Mouse (Mus musculus) hindbrain, embryonic 10.5 days (tissue): ENCODE data around the gene Cfap100. TPM values are rescaled to one million over a fixed set of nuclear protein-coding genes. Genes with fewer than 3 reads are reported as not detected.
A peak's percentile ranks its signal among the peaks of the same experiment; 100 is the strongest.

Experiments used
- DNase-seq: peaks from one replicate; pipeline ENCODE4 v3.0.0-alpha.2; 2017; ENCODE audit warnings: low spot score
- H3K27ac ChIP-seq: fragments of 300-500 bp; sonication (generic); 2 replicates; pipeline ENCODE4 v1.5.1; 2016; ENCODE audit warnings: mild to moderate bottlenecking, moderate library complexity
- H3K27me3 ChIP-seq: fragments of 300-500 bp; sonication (generic); 2 replicates; pipeline ENCODE4 v1.6.1; 2016; ENCODE audit warnings: mild to moderate bottlenecking; ENCODE audit not compliant: poor library complexity, insufficient read depth, severe bottlenecking
- H3K36me3 ChIP-seq: fragments of 300-500 bp; sonication (generic); 2 replicates; pipeline ENCODE4 v1.6.1; 2016; ENCODE audit warnings: mild to moderate bottlenecking, moderate library complexity
- H3K4me1 ChIP-seq: fragments of 300-500 bp; sonication (generic); replicated peaks from 2 replicates; pipeline ENCODE4 v1.6.1; 2016; ENCODE audit warnings: mild to moderate bottlenecking
- H3K4me3 ChIP-seq: fragments of 300-500 bp; sonication (generic); 2 replicates; pipeline ENCODE4 v1.5.1; 2016; ENCODE audit warnings: mild to moderate bottlenecking, moderate library complexity
- H3K9me3 ChIP-seq: fragments of 300-500 bp; sonication (generic); 2 replicates; pipeline ENCODE4 v1.6.1; 2016; ENCODE audit warnings: mild to moderate bottlenecking, moderate library complexity
- WGBS: fragments of 180-500 bp; shearing (Covaris S2); methylation state at CpG from one replicate; pipeline ENCODE4 v1.1.7; 2016; 5-methylcytosine and 5-hydroxymethylcytosine counted together
- polyA plus RNA-seq: library from polyadenylated mRNA; unstranded; fragments of >200 nt; fragmentation: Nextera tagmentation; extraction: Ambion mirVana; gene quantifications from 2 replicates; pipeline ENCODE4 v1.2.1, GENCODE M21; 2016

Cfap100 gene
- 1.2 and 2.0 TPM in 2 replicates for polyA plus RNA-seq

DNA sequence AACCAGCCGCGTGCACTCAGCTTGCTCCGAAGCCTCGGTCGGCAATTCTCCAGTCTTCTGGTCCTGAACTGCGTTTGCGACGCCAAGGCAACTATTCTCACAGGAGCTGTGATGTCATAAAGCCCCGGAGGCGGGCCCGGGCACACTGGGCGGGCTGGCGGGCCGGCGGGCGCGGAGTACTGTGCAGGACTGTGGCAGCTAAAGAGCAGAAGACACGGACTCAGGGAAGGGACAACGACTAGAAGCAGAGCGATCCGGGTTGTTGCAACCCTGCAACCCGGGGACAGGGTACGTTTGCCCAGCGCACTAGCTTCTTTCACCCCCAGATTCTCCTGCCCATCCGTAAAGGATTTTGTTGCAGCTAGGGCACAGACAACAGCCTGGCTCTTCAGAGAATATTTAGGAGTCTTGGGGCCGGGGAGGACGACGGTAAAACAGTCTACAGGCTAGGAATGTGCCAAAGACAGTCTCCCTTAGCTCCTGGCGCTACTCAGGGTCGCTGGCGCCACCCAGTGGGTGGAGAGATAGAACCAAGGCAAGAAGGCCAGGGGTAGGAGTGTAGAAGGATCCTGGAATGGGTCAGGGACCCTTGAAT lies at the start of gene Cfap100:
TSS of gene Cfap100 (minus strand) at position 418 of the 595 bp plus-strand sequence.
- peaks cover 31% of the 10 kb centered on the region for H3K27me3 ChIP-seq
- under 1% methylated on average over 31 of the region's 31 CpGs for WGBS
- H3K4me1 ChIP-seq: peaks cover 17% of the 10 kb centered on the region
- peak within 1 kb of the TSS; percentile 76 for H3K27ac ChIP-seq
- H3K4me3 ChIP-seq: peak within 1 kb of the TSS; percentile 56
- DNase-seq: peak; percentile 81
- H3K36me3 ChIP-seq: no peaks in the 10 kb centered on the region
- no peaks in the 10 kb centered on the region for H3K9me3 ChIP-seq

DNA sequence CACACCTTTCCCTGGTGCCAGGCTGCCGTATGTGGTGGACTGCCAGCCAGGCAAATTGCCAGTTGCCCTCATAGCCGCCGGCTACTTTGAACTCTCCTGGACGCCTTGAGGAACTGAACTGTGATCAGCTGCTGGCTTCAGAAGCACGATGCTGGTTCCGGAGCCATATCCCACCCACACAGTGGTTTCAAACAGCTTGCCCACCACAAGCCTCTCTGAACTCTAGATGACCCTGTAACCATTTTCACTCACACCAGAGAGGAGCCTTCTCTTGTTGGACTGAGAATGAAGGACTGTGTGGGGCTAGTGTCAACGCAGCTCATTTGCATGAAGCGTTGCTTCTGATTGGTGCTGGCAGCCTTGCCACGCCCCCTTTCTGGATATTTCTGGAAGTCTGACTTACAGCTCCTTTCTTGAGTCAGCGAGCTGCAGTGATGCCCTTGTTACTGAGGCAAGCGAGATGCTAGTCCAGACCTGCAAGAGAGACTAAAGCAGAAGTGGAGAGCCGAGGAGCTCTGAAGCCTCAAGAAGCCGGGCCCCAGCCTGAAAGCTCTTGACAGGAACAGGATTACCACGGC lies 48.4 kb upstream of the Cfap100 start:
- no peaks in the 10 kb centered on the region for H3K9me3 ChIP-seq
- no peaks in the 10 kb centered on the region for H3K36me3 ChIP-seq
- DNase-seq: no peak
- WGBS: 75% methylated on average over 14 of the region's 14 CpGs
- no peak overlapping the region for H3K27ac ChIP-seq
- peaks cover 29% of the 10 kb centered on the region for H3K4me1 ChIP-seq
- no peak overlapping the region for H3K4me3 ChIP-seq
- no peaks in the 10 kb centered on the region for H3K27me3 ChIP-seq

DNA sequence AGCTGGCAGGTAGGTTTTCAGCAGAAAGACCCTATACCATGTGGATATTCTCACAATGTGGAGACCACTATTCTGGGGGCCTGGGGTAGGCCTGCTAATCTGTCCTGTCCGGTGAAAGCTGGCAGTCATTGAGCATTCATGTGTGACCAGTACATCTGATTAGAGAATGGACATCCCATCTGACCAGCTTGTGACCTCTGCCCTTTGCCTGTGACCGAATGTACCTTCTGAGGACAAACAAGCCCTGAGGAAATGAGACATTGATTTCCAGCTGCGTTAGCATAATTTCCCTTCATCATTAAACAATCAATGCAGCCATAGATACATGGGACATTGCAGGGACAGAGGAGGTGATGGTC lies 47.2 kb upstream of the Cfap100 start:
- 53% methylated on average over 3 of the region's 3 CpGs for WGBS
- Histone ChIP-seq H3K4me1 (peaks cover 39% of the 10 kb centered on the region), H3K9me3 (no peaks in the 10 kb centered on the region), H3K27me3 (no peaks in the 10 kb centered on the region), H3K4me3 (no peak overlapping the region), H3K27ac (0 out of 2 replicates have a peak overlapping the region, but pooled peaks have one; percentile 46), H3K36me3 (no peaks in the 10 kb centered on the region)
- no peak for DNase-seq

DNA sequence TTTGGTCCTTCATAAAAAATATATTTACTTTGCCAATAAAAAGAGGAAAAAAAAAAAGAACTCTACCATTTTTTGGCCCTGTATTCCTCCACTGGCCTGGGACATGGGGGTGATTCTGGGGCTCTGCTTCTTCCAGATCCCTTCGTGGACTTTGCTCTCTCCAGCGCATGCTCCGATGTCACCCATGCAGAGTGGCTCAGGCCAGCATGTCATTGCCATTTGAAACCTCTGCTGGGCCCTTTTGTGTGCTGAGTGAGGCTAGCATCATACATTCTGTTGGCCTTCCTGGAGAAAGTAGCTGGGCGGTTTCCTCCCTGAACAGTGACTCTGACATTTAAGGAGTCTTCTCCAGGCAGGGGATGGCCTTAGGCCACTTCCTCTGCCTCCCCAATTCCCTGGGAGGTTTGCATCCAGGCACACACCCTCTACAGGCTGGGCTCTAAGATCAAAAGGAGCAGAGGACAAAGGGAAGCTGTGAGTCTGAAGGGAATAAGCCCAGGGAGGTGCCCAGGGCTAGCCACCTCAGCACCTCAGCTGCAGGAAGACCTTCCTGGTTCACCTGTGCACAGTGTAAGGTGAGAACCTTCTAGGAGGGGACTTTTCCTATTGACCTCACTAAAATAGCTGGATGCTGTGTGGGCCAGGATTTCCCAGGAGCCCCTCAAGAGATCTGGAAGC lies 46.7 kb upstream of the Cfap100 start:
- peak overlapping the region; percentile 46; the same call in 1 of the 2 replicates for H3K27ac ChIP-seq
- no peaks in the 10 kb centered on the region for H3K9me3 ChIP-seq
- no peaks in the 10 kb centered on the region for H3K27me3 ChIP-seq
- H3K4me1 ChIP-seq: peaks cover 40% of the 10 kb centered on the region
- no peak for DNase-seq
- 66% methylated on average over 4 of the region's 4 CpGs for WGBS
- no peaks in the 10 kb centered on the region for H3K36me3 ChIP-seq
- H3K4me3 ChIP-seq: no peak overlapping the region

DNA sequence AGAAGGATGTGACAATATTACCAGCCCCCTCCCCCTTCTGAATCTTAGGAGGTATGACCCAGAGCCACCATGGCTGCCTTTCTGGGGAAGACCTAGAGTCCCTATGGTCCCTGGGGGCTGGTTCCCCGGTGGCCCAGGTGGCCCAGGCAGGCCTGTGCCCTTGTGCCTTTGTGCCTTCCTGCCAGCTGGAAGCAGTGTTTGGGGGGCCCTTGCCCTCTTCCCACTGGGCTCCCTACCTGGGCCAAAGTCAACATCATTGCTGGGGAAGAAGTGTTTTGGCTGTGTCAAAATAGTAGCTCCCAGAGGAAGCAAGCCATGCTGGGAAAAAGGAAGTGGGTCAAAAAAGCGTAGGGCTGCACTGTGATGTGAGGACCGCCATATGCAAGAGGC lies 45.8 kb upstream of the Cfap100 start:
- no peak for DNase-seq
- H3K36me3 ChIP-seq: no peaks in the 10 kb centered on the region
- H3K27ac ChIP-seq: no peak overlapping the region
- H3K4me3 ChIP-seq: no peak overlapping the region
- 85% methylated on average over 3 of the region's 3 CpGs for WGBS
- no peaks in the 10 kb centered on the region for H3K27me3 ChIP-seq
- no peaks in the 10 kb centered on the region for H3K9me3 ChIP-seq
- peaks cover 40% of the 10 kb centered on the region for H3K4me1 ChIP-seq

DNA sequence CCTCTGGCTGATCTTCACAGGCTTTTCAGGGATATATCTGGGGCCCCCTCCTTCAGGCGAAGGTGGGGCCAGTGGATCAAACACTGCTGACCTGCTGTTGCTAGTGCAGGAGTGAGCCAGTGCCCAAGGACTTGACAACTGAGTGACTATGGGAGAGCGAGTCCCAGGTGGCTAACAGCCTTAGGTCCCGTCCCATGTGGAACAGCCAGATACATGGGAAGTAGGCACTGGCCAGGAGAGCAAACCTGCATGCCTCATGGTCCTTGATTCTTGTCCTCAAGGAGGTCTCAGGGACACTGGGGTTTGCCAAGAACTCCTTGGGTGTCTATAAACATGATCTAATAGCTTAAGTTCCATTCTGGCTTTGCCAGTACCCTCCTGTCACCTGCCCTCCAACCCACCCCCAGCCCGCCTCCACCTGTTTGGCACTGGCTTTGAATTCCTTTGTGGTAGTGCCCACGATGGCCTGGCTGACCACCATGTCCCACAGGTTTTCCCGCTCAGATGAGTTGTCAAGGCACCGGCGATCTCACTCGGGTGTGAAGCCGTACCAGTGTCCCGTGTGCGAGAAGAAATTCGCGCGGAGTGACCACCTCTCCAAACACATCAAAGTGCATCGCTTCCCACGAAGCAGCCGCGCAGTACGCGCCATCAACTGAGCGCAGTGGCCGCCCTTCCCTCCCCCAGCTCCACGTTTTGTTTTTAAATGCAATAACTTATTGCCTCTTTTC lies 45.2 kb upstream of the Cfap100 start:
- Histone ChIP-seq H3K27ac (no peak overlapping the region), H3K4me3 (no peak overlapping the region), H3K4me1 (peaks cover 40% of the 10 kb centered on the region), H3K36me3 (no peaks in the 10 kb centered on the region), H3K9me3 (no peaks in the 10 kb centered on the region), H3K27me3 (no peaks in the 10 kb centered on the region)
- 96% methylated on average over 24 of the region's 24 CpGs for WGBS
- no peak for DNase-seq

DNA sequence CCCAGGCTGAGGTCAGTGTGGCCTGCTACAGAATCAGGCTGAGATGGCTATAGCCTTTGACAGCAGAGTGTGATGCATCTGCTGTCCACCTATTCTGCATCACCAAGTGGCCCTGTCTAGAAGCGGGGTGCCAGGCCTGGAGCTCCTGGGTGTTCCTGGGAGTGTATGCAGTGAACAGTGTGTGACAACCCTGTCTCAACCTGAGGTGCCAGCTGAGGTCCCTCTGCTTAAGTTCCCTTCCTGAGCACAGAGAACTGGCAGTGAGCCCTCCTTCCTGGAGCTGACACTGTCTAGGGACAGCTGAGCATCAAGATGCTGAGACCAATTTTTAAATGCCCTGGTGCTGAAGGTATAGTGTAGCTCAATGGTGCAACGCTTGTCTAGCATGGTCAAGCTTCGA lies 44.1 kb upstream of the Cfap100 start:
- H3K4me1 ChIP-seq: peaks cover 40% of the 10 kb centered on the region
- WGBS: 91% methylated on average over 3 of the region's 3 CpGs
- DNase-seq: no peak
- no peaks in the 10 kb centered on the region for H3K9me3 ChIP-seq
- H3K27me3 ChIP-seq: no peaks in the 10 kb centered on the region
- H3K27ac ChIP-seq: no peak overlapping the region
- no peak overlapping the region for H3K4me3 ChIP-seq
- no peaks in the 10 kb centered on the region for H3K36me3 ChIP-seq

DNA sequence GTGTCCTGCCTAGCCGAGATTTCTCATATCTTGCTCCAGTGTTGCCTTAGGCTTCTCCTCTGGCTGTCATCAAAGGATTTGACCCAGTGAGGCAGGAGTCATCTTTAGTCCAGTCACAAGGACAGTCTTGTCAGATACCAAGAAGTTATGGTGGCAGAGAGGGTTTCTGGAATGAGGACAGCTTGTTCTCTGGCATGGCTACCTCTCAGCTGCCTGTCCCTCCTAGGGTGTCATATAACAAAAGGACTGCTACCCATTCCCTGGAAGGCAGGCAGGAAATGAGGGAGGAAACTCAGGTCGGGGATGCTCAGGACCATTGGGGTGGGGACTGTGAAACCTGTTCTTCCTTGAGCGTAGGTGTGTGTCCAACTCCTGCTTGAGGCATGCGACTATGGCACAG lies 43.5 kb upstream of the Cfap100 start:
- Histone ChIP-seq H3K27me3 (no peaks in the 10 kb centered on the region), H3K4me1 (peaks cover 37% of the 10 kb centered on the region), H3K27ac (no peak overlapping the region), H3K36me3 (no peaks in the 10 kb centered on the region), H3K4me3 (no peak overlapping the region), H3K9me3 (no peaks in the 10 kb centered on the region)
- DNase-seq: no peak
- WGBS: 77% methylated on average over 4 of the region's 4 CpGs

DNA sequence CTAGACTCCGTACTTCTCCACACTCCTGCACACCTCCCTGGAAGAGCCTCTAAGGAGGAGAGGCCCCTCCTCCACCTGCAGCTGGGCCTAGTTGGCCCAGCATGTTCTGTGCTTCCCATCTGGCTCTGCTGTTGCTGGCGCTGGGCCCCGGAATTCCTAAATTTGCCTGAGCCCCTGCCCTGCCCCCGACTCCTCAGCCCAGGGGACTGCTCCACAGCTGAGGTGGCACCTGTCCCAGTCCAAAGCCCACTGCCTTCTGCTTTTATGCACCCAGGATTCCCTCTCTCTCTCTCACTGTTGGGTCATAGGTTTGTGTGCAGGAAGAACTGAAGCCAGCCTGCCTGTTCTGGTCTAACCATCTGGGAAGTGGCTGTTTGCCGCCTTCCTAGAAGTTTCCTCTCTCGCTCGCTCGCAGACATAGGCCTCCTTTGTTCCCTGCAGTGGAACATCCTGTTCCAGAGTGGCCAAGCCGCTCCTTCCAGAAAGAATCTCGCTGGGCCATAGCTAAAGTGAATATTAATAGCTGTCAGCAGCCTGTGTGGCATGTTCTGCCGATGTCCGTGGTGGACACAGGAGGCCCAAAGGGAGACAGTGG lies 42.4 kb upstream of the Cfap100 start:
- 0 out of 2 replicates have a peak, but pooled peaks cover 3% of the 10 kb centered on the region for H3K36me3 ChIP-seq
- no peak overlapping the region for H3K4me3 ChIP-seq
- H3K9me3 ChIP-seq: no peaks in the 10 kb centered on the region
- peak overlapping the region; percentile 59 for H3K27ac ChIP-seq
- H3K27me3 ChIP-seq: no peaks in the 10 kb centered on the region
- peaks cover 29% of the 10 kb centered on the region for H3K4me1 ChIP-seq
- 65% methylated on average over 12 of the region's 12 CpGs for WGBS
- DNase-seq: peak; percentile 8

DNA sequence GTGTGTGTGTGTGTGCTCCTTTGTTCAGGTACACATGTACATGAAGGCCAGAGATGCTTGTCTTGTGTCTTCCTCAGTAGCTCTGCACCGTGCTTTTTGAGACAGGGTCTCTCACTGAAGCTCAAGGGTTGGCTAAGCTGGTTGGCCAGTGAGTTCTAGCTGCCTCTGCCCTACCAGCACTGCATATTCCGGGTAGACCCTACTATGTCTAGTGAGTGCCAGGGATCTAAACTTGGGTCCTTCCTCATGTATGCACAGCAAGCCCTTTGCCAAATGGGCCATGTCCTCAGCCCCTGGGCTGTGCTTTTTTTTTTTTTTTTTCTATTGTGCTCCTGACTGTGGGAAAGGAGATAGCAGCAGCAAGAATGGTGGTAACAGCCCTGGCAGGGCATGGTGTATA lies 41.7 kb upstream of the Cfap100 start:
- H3K9me3 ChIP-seq: no peaks in the 10 kb centered on the region
- no peak for DNase-seq
- peaks cover 1% of the 10 kb centered on the region for H3K27me3 ChIP-seq
- H3K36me3 ChIP-seq: 0 out of 2 replicates have a peak, but pooled peaks cover 3% of the 10 kb centered on the region
- 91% methylated on average over 2 of the region's 2 CpGs for WGBS
- H3K4me3 ChIP-seq: no peak overlapping the region
- H3K4me1 ChIP-seq: peaks cover 21% of the 10 kb centered on the region
- no peak overlapping the region for H3K27ac ChIP-seq

DNA sequence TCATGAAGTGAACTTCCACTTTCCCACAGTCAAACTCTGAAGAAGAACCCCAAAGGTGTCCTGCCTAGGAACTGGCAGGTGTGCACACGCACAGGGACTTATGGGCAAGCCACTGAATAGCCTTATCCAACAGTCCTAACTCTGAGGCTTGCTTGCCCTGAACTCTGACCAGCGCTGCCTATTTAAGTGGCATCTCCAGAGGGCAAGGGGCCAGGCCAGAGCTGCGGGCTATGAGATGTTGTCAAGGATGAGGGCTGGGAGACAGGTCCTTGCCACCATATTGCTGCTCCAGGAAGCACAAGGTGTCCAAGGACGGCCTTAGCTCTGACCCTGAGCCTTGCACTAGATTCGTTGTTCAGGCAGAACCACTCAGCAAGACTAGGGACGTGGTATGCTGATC lies 40.4 kb upstream of the Cfap100 start:
- H3K4me1 ChIP-seq: peaks cover 19% of the 10 kb centered on the region
- 0 out of 2 replicates have a peak, but pooled peaks cover 3% of the 10 kb centered on the region for H3K36me3 ChIP-seq
- H3K27me3 ChIP-seq: peaks cover 14% of the 10 kb centered on the region
- 93% methylated on average over 6 of the region's 6 CpGs for WGBS
- no peaks in the 10 kb centered on the region for H3K9me3 ChIP-seq
- no peak for DNase-seq
- H3K27ac ChIP-seq: no peak overlapping the region
- no peak overlapping the region for H3K4me3 ChIP-seq

DNA sequence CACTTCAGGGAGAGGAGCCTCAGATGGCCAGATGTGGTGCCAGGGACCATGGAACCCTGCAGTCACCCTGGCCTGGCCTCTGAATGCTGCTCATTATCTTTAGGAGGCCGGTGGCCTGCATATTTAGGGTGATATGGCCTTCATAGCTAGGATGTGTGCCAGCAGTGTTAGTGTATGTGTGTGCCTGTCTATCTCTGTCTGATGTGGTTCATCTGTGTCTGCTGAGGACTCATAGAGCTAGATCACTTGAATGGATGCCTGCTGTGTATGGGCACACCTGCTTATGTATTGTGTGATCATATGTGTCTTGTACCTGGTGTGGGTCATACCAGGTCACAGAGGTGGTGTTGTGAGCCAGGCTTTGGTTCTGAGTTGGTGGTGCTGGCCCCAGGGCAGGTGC lies 39.6 kb upstream of the Cfap100 start:
- H3K27me3 ChIP-seq: peaks cover 21% of the 10 kb centered on the region
- 75% methylated on average over 1 of the region's 1 CpGs for WGBS
- DNase-seq: no peak
- no peak overlapping the region for H3K27ac ChIP-seq
- H3K9me3 ChIP-seq: no peaks in the 10 kb centered on the region
- H3K4me3 ChIP-seq: no peak overlapping the region
- 0 out of 2 replicates have a peak, but pooled peaks cover 3% of the 10 kb centered on the region for H3K36me3 ChIP-seq
- H3K4me1 ChIP-seq: peaks cover 27% of the 10 kb centered on the region
